Mouse (Mus musculus): ENCODE measurements at regions not wholly inside any gene's neighbourhood (a gene's known extent, or its start where the extent isn't known, plus 50 kb on each side); places are given as distances from the start of the nearest gene placed in this dataset.

- no peak for DNase-seq
Measured at GRCm38 (mm10) chr3:58317240-58317639, 97.3 kb upstream of the Tsc22d2 start.

GRCm38 (mm10) chr3:58318756-58319155 lies 95.8 kb upstream of the Tsc22d2 start:
- DNase-seq, result no peak

DNA sequence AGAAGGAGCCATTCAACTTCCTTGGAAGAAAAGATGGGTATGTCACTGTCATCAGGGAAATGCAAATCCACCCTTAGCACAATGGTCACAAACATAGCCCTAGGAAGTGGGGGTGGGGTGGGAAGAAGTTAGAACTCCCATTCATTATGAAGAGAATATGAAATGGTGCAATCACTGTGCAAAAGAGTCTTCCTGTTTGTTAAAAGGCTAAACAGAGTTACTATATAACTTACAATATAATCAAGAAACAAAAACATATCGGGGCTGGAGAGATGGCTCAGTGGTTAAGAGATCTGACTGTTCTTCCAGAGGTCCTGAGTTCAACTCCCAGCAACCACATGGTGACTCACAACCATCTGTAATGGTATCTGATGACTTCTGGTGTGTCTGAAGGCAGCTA lies 95.1 kb upstream of the Tsc22d2 start:
- no peak for DNase-seq

GRCm38 (mm10) chr3:58320812-58321211 lies 93.7 kb upstream of the Tsc22d2 start:
- no peak for DNase-seq

DNA sequence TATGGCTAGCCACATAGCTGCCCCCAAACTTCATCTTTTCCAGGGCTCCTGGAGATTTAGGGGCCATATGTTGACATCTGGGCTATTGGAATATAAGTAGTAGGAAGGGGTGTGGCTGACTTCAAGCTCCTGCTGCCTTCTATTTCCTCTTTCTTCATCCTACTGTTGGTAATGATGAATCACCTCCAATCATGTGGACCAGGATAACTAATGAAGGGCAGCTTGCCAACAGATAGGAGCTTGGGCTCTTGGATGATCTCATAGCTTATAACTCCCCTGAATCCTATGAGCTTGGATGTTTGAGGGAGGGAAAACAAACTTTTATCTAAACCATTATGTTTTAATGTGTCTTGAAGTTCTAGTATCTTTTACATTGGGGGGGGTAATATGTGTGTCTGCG lies 92.2 kb upstream of the Tsc22d2 start:
- DNase-seq, result no peak

DNA sequence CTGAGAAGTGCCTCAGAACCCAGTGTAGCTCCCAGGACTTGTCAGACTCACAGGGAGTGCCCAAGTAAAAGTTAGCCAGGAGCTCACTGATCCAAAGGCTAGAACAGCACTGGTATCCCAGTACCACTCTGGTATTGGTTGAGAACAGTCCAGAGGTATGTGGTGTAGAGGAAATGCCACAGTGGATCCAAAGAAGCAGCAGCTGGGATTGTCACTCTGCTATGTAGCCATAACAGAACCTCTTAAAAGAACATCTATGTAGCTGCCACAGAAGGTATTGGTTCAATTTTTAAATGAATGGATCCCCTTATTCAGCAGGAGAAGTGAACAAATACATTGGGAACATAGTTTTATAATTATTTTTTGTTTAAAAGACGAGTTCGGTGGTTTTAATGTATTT lies 86.8 kb upstream of the Tsc22d2 start:
- DNase-seq, result no peak

GRCm38 (mm10) chr3:58330186-58330585 lies 84.3 kb upstream of the Tsc22d2 start:
- DNase-seq, result no peak

- DNase-seq, result no peak
Measured at GRCm38 (mm10) chr3:58333997-58334396, 80.5 kb upstream of the Tsc22d2 start.

DNA sequence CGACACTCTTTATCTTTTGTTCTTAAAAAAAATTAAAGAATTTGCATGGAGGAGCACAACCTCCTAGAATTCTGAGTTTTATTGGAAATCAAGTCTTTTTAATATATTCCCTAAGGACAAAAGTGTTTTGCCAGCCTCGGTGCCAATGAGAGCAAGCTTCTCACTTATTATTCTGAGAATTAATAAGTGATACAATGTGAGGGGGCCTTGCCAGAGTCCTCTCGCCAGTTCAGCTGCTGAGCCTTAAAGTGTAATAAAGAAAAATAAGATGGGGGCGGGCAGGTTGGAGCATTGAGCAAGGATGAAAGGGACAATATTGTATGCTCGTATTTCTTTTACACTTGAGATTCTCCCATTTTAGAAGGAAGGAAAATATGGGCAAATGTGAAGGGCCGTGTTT lies 79.2 kb upstream of the Tsc22d2 start:
- DNase-seq, result no peak

DNA sequence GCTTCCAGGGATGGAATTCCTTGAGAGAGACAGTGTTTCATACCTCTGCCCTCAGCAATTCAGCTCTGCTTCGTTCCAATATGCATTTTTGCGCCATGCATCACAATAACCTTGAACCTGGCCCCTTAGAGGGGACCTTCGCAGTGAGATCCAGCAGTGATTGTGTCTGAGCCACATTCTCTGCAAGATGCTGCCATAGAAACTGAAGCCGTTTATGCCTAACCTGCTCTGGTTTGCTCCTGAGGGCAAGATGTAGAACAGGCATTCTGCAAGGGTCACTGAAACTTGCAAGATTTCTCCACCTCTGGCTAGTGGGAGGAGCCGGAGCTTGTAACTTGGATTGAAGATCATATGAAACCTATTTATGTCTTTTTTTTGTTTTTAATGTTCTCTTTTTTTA lies 78.4 kb upstream of the Tsc22d2 start:
- DNase-seq, result no peak

DNA sequence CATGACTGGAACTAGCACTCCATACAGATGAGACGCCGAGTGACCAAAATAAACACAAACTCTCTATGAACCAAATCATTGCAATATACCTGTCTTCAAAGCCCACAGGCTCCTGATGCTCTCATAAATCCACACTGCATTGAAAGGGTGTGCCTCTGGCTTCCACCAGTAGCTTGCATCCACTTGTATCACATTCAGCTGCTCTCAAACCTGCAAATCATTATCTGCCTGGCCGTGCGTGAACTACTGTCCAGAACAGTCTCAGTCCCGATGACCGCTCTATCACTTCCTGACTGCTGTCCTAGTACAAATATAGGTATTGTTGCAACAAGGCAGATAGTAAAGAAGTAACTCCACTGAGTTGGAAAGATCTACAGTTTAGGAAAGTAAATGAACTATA lies 77.9 kb upstream of the Tsc22d2 start:
- DNase-seq, result no peak

DNA sequence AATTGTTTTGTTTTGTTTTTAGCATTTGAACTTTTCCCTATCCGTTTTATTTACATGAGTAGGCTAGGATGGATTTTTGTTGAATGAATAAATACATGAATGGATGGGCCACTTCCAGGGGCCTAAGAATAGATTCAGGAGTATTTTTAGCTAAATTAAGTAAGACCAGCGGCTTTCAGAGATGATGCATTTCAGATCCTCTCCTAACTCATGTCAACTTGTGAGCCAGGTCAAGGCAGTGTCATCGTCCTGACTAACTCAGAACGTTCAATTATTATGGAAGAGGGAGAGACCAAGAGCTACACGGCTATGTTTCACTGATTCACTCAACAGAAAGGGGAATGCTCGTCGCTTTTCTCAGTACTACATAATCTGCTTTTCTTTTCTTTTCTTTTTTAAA lies 75.5 kb upstream of the Tsc22d2 start:
- no peak for DNase-seq

- no peak for DNase-seq
Measured at GRCm38 (mm10) chr3:58342096-58342495, 72.4 kb upstream of the Tsc22d2 start.

GRCm38 (mm10) chr3:58362563-58362962 lies 52.0 kb upstream of the Tsc22d2 start:
- DNase-seq, result no peak

GRCm38 (mm10) chr3:58364526-58364925 lies 50.0 kb upstream of the Tsc22d2 start:
- no peak for DNase-seq
